Mouse (Mus musculus): ENCODE results near the gene Ralgps1.

DNA sequence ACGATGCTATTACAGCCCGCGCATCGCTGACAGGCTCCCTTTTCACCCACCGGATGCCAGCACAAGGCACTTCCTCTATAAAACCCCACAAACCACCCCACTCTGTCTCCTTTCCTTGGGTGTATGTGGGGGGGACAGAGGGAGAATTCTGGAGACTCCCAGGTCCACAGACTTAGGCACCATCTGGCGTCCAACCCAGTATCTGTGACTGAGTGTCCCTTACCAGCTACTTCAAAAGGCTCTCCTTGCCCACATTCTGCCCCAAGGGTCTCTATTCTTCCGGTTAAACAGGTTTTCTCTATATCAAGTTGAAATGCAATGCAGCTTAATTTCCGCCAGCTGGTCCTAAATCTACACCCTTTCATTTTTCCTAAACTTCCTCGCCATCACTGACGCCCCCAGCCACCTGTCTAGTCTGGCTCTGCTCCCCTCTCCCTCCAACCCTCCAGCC lies 276.0 kb downstream of the Ralgps1 start:
- TF ChIP-seq POLR2A (IDR thresholded peaks at IDR 0.05; ENCODE audit: insufficient read depth, low read depth, low read length): no peak
- TF ChIP-seq CTCF (IDR thresholded peaks at IDR 0.05; ENCODE audit: insufficient read depth, low read depth, low read length): no peak
